Mouse (Mus musculus): ENCODE measurements at regions not wholly inside any gene's neighbourhood (a gene's known extent, or its start where the extent isn't known, plus 50 kb on each side); places are given as distances from the start of the nearest gene placed in this dataset.

DNA sequence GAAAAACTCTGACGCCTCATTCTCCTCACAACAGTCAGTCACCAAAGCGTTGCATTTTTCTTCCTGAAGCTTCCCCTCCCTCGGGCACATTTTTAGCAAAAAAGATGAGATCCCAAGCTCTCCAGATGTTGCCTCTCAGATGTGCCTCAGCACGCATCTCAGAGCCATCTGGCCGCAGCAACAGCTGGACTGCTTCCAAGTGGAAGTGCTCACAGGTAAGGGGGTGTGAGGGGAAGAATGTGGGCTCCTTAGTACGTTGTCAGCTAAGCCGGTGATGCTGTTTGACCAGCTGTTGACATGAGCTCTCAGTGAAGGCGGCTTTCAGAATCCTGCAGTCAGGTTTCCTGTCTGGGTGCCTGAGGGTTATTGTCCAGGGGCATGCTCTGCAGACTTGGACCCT, 58.2 kb upstream of the Vangl1 start:
- ATAC-seq (replicated peaks in 1 of 2; ENCODE audit: insufficient read depth in 1 of 2, low FRiP score in 2 of 2, low TSS enrichment in 1 of 2, low read depth in 1 of 2, poor library complexity in 2 of 2, severe bottlenecking in 2 of 2) = no peak

DNA sequence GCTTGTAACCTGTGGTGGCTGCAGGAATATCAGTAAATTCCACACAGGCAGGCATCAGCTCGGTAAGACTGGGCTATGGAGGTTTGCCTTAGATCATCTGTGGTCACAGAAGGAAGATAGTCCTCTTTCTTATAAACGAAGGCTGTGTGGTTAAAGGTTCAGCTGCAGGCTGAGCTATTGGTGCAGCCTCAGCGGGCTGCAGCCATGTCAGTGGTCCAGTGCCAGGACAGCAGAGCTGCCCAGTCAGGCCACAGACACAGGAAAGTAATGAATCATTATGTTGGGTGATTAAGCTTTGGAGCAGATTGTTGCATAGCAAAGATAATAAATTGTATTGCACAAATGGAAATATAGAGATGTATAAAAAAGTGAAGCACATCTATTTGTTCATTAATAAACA, 57.0 kb upstream of the Vangl1 start:
- ATAC-seq (replicated peaks in 1 of 2; ENCODE audit: insufficient read depth in 1 of 2, low FRiP score in 2 of 2, low TSS enrichment in 1 of 2, low read depth in 1 of 2, poor library complexity in 2 of 2, severe bottlenecking in 2 of 2) = no peak

All from hematopoietic stem cell, adult 5-6 weeks (primary cell).